Mouse (Mus musculus): ENCODE data around the gene Tspan18. TPM values are rescaled to one million over a fixed set of nuclear protein-coding genes. Genes with fewer than 3 reads are reported as not detected.

The Tspan18 gene
- polyA plus RNA-seq, 1 experiment from 2014 or later: 44.8 TPM

DNA sequence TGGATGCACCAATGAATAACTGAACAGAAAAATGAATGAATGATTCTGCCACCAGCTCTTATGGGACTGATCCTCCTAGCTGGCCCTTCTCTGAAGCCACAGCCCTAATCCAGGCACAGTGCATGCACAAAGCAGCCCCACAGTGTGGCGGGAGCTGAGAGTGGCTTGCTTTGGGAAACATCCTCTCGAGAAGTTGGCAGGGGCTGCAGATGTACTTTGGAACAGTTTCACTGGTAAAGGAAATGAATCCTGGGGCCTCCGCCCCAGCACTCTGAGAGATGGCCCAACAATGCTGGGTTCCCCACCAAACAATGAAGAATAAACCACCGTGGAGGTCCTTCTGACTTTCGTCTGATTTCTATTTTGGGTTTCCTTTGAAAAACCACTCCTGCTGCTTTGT is 64.2 kb downstream of the Tspan18 start:
- ATAC-seq (replicated peaks; ENCODE audit: low FRiP score): no peak
- Histone ChIP-seq H3K4me3 (replicated peaks) (no peak overlapping the region), H3K27me3 (no peaks in the 10 kb centered on the region), H3K36me3 (no peaks in the 10 kb centered on the region), H3K4me1 (peaks cover 82% of the 10 kb centered on the region), H3K4me2 (no peak overlapping the region), H3K9me3 (replicated peaks) (no peaks in the 10 kb centered on the region), H3K27ac (no peak overlapping the region), H3K9ac (no peak overlapping the region)
- 77% methylated on average over 5 of the region's 5 CpGs for WGBS

DNA sequence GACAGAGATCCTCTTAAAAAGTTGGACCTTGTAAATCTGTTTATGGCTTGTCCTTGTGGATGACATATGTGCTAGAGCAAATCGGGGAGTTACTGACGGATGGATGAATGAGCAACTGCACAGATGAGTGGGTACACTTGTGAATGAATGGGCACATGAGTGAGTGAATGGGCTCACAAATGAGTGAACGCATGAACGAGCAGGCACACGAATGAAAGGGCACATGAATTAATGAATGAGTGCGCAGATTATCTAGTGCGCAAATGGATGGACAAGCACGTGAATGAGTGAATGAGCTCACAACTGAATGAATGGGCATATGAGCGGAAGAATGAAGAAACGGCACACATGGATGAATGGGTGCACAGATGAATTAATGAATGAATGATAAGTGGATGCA is 64.7 kb downstream of the Tspan18 start:
- H3K27me3 ChIP-seq: no peaks in the 10 kb centered on the region
- peaks cover 78% of the 10 kb centered on the region for H3K4me1 ChIP-seq
- H3K9ac ChIP-seq: no peak overlapping the region
- H3K9me3 ChIP-seq (replicated peaks): no peaks in the 10 kb centered on the region
- no peaks in the 10 kb centered on the region for H3K36me3 ChIP-seq
- WGBS: 81% methylated on average over 10 of the region's 10 CpGs
- H3K27ac ChIP-seq: 0 out of 2 replicates have a peak overlapping the region, but pooled peaks have one; percentile 64
- H3K4me2 ChIP-seq: no peak overlapping the region
- no peak for ATAC-seq (replicated peaks; ENCODE audit: low FRiP score)
- no peak overlapping the region for H3K4me3 ChIP-seq (replicated peaks)

DNA sequence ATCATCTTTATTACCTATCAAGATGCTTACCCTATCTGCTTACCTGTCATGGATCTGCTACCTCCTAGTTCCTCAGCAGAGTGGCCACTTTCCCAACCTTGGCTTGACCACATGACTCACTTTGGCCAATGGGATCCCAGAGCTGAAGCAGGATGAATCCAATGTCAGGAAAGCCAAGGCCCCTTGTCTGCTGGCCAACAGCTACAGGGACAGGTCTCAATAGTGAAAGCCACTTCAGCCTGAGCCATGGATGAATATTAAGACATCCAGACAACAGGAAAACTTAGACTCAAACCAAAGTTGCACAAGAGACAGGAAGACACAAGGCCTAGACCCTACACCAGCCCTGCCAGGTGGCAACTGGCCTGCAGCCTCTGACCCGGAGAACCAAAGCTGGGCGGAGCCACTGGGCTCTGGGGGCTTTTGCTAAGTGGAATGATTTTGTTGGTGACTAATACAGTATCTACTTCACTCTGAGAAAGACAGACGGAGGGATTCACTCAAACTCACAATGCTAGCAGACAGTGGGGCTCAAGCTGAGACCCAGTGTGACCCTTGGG is 65.5 kb downstream of the Tspan18 start:
- no peak for ATAC-seq (replicated peaks; ENCODE audit: low FRiP score)
- Histone ChIP-seq H3K4me1 (peaks cover 70% of the 10 kb centered on the region), H3K9ac (no peak overlapping the region), H3K4me3 (replicated peaks) (no peak overlapping the region), H3K4me2 (no peak overlapping the region), H3K36me3 (no peaks in the 10 kb centered on the region), H3K9me3 (replicated peaks) (no peaks in the 10 kb centered on the region), H3K27ac (peak overlapping the region; percentile 64), H3K27me3 (no peaks in the 10 kb centered on the region)
- WGBS: 83% methylated on average over 3 of the region's 3 CpGs

DNA sequence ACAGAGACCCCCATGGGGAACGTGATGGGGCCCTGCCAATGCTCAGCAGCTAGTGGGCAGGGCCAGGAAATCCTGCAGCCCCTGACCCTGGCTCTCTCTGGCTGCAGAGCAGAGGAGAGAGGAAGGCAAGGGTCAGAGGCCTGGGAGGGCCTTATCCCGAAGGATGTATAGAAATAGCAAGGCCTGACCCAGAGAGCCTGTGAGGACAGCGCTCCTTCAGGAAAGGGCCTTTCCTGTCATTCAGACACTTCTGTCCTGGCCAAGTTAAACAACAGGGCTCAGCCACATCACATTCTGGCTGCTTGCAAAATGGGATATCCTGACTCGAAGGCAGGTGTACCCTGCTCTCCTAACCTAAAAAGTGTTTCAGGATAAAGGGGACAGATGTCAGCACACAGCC is 66.5 kb downstream of the Tspan18 start:
- H3K36me3 ChIP-seq: no peaks in the 10 kb centered on the region
- no peaks in the 10 kb centered on the region for H3K9me3 ChIP-seq (replicated peaks)
- 34% methylated on average over 4 of the region's 4 CpGs for WGBS
- no peaks in the 10 kb centered on the region for H3K27me3 ChIP-seq
- peak; percentile 23; the same call in 1 of the 2 replicates for ATAC-seq (replicated peaks; ENCODE audit: low FRiP score)
- H3K9ac ChIP-seq: no peak overlapping the region
- H3K4me1 ChIP-seq: peaks cover 71% of the 10 kb centered on the region
- no peak overlapping the region for H3K4me2 ChIP-seq
- H3K4me3 ChIP-seq (replicated peaks): no peak overlapping the region
- 0 out of 2 replicates have a peak overlapping the region, but pooled peaks have one; percentile 64 for H3K27ac ChIP-seq

DNA sequence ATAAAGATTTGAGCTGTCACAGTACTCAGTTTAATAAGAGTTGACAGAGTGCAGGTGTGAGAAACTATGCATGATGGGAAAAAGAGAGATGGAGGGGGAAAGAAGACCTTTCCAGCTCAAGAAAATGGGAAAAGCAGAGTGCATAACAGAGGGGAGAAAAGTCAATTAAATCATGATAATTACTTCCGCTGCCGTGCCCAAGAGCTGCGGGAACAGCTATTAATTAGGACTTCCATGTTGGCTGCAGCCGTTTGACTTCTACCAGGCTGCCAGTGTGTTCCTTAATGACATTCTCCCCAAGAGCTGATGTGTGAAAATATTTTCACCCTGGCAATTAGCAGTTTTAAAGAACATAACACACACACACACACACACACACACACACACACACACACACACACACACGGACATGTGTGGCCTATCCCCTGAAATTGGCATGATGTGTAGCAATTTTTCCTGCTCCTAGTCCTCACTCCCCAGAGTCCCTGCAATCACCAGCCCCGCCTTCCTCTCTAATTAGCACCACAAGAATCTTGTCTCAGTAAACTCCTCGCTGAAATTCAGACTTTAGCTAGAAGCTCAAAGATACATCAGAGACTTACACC is 67.6 kb downstream of the Tspan18 start:
- ATAC-seq (replicated peaks; ENCODE audit: low FRiP score): no peak
- Histone ChIP-seq H3K9ac (no peak overlapping the region), H3K4me3 (replicated peaks) (no peak overlapping the region), H3K4me2 (no peak overlapping the region), H3K9me3 (replicated peaks) (no peaks in the 10 kb centered on the region), H3K27me3 (no peaks in the 10 kb centered on the region), H3K4me1 (peaks cover 75% of the 10 kb centered on the region), H3K36me3 (no peaks in the 10 kb centered on the region), H3K27ac (peak overlapping the region; percentile 9)
- WGBS: 47% methylated on average over 7 of the region's 7 CpGs

DNA sequence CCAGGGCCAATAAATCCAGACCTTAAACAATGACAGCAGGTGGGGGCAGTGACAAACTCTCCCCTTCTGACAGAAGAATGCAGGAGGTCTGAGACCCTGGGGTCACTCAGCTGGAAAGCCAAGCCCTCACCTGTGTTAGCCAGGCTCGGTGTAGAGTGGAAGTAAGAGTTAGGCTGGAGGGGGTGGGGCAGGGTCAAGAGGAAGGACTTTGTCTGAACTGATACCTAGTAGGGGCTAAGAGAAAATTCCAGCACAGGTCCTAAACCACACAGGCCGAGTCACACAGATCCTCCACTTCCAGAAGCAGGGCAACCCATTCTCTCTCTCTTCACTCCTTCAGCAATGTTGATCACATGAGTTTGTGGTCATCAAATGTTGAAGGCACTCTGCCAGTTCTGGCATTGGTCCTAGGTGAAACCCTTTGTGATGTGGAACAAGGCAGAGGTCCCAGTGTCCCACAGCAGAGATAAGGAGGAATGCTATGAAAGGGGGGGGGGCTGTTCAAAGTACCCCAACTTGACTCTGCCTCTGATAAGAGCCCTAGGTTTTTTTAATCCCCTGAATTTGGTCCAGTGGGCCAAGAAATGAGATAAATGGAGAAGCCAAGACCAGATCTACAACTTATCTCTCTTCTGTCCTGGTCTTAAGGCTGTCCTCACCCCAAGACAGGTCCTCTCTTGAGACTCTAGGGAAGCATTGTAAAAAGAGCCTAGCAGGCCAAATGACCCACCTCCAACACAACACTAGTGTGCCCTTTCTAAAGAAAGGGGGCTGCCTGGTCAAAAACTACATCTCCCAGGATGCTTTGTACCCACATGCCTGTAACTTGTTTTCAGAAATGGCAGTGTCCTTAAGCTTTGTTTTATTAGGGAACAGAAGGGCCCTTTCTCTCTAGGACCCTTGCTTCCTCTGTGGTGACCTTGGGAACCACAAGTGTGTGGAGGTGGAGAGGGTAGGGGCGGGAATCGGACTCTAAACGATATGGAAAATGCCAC is 71.7 kb downstream of the Tspan18 start:
- H3K4me1 ChIP-seq: peaks cover 79% of the 10 kb centered on the region
- no peaks in the 10 kb centered on the region for H3K9me3 ChIP-seq (replicated peaks)
- peak overlapping the region; percentile 94 for H3K27ac ChIP-seq
- H3K9ac ChIP-seq: no peak overlapping the region
- H3K4me3 ChIP-seq (replicated peaks): no peak overlapping the region
- no peaks in the 10 kb centered on the region for H3K36me3 ChIP-seq
- no peaks in the 10 kb centered on the region for H3K27me3 ChIP-seq
- 0 out of 2 replicates have a peak overlapping the region, but pooled peaks have one; percentile 16 for H3K4me2 ChIP-seq
- ATAC-seq (replicated peaks; ENCODE audit: low FRiP score): peak; percentile 87
- WGBS: 55% methylated on average over 5 of the region's 5 CpGs

DNA sequence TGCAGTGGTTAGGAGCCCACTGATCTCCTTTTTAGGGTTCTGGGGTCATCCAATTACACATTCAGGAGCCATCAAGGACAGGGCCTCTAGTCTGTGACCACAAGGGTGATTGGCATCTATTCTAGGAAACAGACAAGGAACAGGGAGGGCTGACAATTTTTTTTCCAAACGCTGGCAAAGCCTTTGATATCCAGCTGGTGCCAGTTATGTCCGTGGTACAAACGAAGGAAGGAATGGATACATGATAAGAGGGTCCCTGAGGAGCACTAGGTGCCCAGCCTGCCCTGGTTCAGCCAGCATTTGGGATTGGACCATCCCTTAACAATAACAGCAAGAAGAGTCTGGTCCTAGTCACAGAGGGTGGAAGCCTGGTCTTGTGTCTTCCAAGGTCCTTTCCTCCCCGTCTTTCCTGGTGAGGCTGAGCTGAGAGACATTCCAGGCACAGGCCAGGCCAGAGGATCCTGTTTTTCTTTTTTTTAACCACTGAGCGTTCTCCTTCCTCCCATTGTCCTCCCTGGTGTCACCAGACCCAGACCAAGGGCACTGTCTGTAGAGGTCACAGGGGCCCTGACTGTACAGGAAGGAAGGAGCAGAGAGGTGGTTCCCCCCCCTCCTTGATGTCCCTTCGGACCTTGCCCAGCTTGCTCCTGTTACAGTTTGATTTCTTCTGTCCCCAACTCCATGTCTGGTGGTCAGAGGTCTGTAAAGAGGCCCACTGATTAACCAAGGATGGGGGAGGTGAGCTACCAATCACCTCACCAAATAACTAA is 72.6 kb downstream of the Tspan18 start:
- Histone ChIP-seq H3K4me1 (peaks cover 79% of the 10 kb centered on the region), H3K4me2 (0 out of 2 replicates have a peak overlapping the region, but pooled peaks have one; percentile 16), H3K9me3 (replicated peaks) (no peaks in the 10 kb centered on the region), H3K27me3 (no peaks in the 10 kb centered on the region), H3K27ac (peak overlapping the region; percentile 94), H3K9ac (no peak overlapping the region), H3K36me3 (no peaks in the 10 kb centered on the region), H3K4me3 (replicated peaks) (no peak overlapping the region)
- 36% methylated on average over 6 of the region's 6 CpGs for WGBS
- ATAC-seq (replicated peaks; ENCODE audit: low FRiP score): peak; percentile 86

DNA sequence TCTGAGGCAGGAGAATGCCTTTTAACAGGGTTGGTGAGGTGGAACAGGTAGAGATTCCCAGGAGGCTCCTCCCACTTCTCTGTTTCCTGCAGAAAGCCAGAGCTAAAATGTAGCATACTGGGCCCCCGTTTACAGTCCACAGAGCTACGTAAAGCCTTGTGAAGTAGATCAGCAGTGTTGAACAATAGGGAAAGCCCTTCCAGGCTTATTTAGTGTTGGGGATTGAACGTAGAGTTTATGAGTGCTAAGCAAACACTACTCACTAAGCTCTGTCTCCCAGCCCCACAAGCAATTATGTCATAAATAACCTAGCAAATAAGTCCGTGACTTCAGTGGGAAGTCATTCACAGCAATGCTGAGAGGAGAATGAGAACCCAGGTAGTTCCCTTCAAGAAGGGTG is 76.7 kb downstream of the Tspan18 start:
- Histone ChIP-seq H3K9ac (no peak overlapping the region), H3K27me3 (no peaks in the 10 kb centered on the region), H3K4me2 (no peak overlapping the region), H3K27ac (peak overlapping the region; percentile 86), H3K36me3 (no peaks in the 10 kb centered on the region), H3K4me3 (replicated peaks) (no peak overlapping the region), H3K4me1 (peaks cover 76% of the 10 kb centered on the region), H3K9me3 (replicated peaks) (no peaks in the 10 kb centered on the region)
- no peak for ATAC-seq (replicated peaks; ENCODE audit: low FRiP score)
- 15% methylated on average over 4 of the region's 4 CpGs for WGBS

DNA sequence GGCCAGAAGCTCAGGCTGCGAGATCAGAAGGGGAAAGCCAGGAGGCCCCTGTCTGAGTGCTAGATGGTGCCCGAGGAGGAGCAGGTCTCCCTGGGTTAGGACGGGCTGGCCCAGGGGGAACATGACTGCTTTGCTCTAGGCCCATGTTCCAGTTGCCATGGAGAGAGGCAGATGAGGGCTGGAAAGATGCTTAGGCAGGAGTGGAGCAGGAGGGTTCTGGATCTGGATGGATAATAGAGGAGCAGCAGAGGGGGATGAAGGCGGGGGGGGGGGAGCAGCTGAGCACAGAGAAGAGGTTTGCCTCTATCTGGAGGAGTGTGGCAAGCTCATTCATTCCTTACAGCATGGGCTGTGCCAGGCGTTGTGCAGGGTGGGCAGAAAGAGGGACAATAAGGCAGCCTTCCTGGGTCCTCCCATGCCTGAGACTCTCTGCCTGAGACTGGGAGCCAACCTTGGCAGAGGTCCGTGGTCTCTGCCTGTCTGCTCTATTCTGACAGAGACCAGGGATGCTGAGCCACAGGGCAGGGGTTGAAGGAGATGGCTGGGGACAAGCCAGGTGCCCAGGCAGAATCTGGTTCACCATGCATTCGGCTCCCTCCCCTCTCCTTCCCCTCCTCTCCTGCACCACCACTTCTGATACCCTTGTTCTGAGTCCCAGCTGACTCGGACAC is 77.4 kb downstream of the Tspan18 start:
- H3K27ac ChIP-seq: peak overlapping the region; percentile 86
- H3K9ac ChIP-seq: no peak overlapping the region
- H3K4me2 ChIP-seq: no peak overlapping the region
- no peaks in the 10 kb centered on the region for H3K27me3 ChIP-seq
- no peaks in the 10 kb centered on the region for H3K9me3 ChIP-seq (replicated peaks)
- no peak for ATAC-seq (replicated peaks; ENCODE audit: low FRiP score)
- H3K4me3 ChIP-seq (replicated peaks): no peak overlapping the region
- no peaks in the 10 kb centered on the region for H3K36me3 ChIP-seq
- peaks cover 74% of the 10 kb centered on the region for H3K4me1 ChIP-seq
- 62% methylated on average over 8 of the region's 8 CpGs for WGBS

DNA sequence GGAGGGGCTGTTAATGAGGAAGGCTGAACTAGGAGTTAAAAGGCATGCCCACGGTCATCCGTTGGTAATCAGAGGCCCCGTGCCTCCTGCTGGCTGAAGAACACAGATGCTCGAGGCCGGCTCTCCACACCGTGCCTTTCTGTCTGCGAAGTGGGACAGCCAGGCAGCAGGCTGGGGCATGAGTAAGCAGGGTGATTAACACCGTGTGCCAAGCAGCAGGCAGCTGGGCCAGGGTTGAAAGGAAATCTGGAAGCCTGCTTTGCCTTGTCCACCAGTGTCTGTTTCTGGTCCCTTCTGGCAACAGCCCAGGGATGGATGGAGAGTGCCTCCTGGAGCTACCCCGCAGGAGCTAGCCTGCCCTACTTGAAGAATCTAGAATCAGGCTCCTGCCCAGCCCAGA is 81.9 kb downstream of the Tspan18 start:
- Histone ChIP-seq H3K36me3 (no peaks in the 10 kb centered on the region), H3K27me3 (no peaks in the 10 kb centered on the region), H3K4me1 (peaks cover 46% of the 10 kb centered on the region), H3K9ac (no peak overlapping the region), H3K27ac (no peak overlapping the region), H3K4me3 (replicated peaks) (no peak overlapping the region), H3K9me3 (replicated peaks) (no peaks in the 10 kb centered on the region), H3K4me2 (no peak overlapping the region)
- no peak for ATAC-seq (replicated peaks; ENCODE audit: low FRiP score)
- 38% methylated on average over 9 of the region's 9 CpGs for WGBS

DNA sequence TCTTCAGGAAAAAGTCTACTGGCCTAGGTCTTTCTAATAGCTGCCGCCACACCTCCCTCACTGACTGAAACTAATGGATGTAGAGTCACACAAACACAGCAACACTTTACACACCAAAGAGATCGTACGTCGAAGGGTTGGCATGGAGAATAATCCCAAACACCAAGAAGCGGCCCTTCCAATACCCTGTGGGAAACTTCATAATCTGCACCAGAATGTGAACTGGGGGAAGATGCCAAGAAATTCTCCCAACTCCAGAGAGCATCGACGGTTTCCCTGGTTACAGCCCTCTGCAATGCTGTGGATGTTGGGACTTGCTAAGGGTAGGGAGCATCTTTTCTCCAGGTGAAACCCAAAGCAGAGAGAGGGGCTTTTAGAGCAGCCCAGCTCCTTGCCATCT is 83.7 kb downstream of the Tspan18 start:
- 92% methylated on average over 7 of the region's 7 CpGs for WGBS
- H3K4me3 ChIP-seq (replicated peaks): no peak overlapping the region

More for the DNA sequence above, 83.7 kb downstream of the Tspan18 start:
- ATAC-seq (replicated peaks; ENCODE audit: low FRiP score): no peak
- Histone ChIP-seq H3K9ac (no peak overlapping the region), H3K27ac (no peak overlapping the region), H3K4me1 (peaks cover 38% of the 10 kb centered on the region), H3K36me3 (no peaks in the 10 kb centered on the region), H3K27me3 (no peaks in the 10 kb centered on the region), H3K9me3 (replicated peaks) (no peaks in the 10 kb centered on the region), H3K4me2 (no peak overlapping the region)
